Mouse (Mus musculus) liver (tissue): ENCODE measurements around the gene Carmil1.
"Not testable (repeated sequence)": the region's sequence is repeated elsewhere in the genome, so short reads cannot be mapped to it uniquely, and the experiment has no call there.

Experiments
- DNase-seq: peaks from one replicate; pipeline ENCODE4 v3.0.0-alpha.2; 2020; ENCODE audit warnings: mixed read lengths

Carmil1 gene

GRCm38 (mm10) chr13:24148549-24148948 lies 132.0 kb downstream of the Carmil1 start:
- DNase-seq: no peak

- DNase-seq: no peak
Observed at GRCm38 (mm10) chr13:24147006-24147405, 133.6 kb downstream of the Carmil1 start.

DNA sequence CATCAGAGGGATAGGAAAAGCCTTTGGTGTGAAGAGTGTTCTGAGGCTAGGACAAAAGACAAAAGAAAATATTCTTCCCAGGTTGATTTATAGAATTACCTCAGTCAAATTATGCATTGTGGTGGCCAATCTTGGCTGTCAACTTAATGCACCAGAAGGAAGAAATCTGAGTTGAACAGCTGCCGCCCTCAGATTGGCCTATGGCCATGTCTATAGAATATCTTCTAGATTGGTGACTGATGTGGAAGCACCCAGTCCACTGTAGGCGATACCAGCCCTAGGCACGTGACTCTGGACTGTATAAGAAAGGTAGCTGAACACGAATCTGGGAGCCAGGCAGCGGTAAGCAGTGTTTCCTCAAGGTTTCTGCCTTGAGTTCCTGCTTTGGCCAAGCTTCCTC lies 134.1 kb downstream of the Carmil1 start:
- no peak for DNase-seq

- no peak for DNase-seq
Observed at GRCm38 (mm10) chr13:24144858-24145257, 135.7 kb downstream of the Carmil1 start.

GRCm38 (mm10) chr13:24144141-24144540 lies 136.5 kb downstream of the Carmil1 start:
- no peak for DNase-seq

DNA sequence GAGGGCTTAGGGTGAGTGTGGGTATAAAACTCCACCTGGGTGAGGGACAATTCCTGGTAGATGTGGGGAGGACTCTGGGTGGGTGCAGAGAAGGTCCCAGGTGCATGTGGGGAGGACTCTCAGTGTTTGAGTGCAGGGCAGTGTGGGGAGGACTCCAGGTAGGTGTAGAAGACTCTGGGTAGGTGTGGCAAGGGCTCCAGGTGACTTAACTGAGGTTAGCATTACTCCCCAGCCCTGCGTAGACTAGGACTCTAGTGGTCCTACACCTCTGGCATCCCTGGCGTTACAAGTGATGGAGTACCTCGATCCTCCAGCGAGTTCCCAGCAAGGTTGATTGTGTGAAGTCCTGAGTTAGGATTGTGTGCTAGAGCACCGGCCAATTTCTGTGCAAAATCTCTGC lies 143.8 kb downstream of the Carmil1 start:
- DNase-seq: no peak

DNA sequence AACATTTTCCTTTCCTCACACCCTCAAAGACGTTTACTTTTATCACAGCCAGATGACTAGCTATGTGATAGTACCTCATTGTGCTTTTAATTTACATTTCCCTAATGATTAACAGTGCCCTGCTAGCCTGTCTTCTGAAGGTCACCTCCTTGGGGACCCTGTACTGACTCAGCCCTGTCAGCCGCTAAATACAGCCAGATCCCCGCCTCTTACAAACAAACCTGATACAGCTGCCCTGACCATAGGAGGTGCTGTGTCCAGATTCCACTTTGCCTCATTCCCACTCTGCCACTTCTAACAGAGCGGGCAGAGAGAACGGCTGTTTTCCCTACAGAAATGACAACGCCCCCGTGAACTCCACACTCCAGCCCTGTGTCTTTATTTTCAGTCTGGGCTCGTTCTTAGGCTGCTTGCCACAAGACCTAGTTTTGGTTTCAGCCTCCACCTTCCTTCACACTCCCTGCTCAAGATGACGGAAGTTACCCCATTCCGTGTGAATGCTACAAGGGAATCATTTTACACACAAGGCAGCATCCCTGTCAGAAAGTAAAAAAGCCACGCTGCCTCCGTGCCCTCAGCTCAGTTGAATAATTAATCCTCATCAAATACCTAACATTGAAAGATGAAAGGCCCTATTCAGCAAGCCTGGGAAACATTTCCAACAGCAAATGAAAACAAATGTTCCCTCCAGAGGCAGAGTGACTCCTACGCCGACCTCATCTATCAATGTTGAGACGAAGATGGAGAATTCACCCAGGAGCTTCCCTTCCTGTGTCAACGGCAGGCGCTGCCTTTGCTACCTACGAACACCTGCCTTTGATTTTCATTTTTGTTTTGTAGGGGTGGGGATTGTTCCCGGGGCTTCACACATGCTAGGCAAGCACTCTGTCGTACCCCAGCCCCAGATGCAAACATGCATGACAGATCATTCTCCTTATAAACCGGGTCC lies 145.0 kb downstream of the Carmil1 start:
- DNase-seq: peak; percentile 16

DNA sequence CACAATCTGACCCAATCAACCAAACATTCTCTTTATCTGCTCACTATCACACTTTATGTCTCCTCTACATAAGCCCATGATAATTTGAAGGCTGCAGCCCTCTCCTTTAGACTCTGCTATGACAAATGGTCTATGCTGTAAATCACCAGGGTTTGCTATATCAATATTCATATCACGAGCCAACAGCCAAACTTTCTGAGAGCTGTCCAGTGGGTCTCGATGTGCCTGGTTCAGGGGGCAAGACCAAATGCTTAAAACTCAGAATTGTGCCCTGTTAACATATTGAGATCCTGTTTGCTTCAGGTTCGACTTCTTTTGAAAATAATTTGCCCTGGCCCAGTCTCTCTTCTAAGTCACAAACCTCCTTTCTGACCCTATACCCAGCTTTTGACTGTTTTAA lies 147.7 kb downstream of the Carmil1 start:
- DNase-seq: no peak

- no peak for DNase-seq
Observed at GRCm38 (mm10) chr13:24131319-24131718, 149.3 kb downstream of the Carmil1 start.

DNA sequence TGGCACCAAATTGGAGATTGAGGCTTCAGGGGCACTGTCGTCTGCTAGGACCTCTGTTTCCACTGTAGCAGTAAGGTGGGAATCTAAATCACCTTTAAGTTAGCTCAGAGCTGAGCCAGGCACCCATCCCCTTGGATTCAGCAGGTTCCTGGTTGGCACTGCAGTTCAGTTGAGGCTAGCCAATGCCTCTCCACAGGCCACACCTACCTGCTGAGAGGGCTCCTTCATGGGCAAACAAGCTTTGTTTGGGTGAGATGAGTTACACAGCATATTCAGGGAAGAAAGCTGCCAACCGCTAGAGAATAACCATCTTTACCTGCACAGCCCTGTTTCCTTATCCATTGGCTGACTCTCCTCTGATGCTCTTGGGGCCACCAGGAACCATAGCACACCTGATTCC lies 149.9 kb downstream of the Carmil1 start:
- DNase-seq: no peak

- no peak for DNase-seq
Observed at GRCm38 (mm10) chr13:24128731-24129130, 151.9 kb downstream of the Carmil1 start.

DNA sequence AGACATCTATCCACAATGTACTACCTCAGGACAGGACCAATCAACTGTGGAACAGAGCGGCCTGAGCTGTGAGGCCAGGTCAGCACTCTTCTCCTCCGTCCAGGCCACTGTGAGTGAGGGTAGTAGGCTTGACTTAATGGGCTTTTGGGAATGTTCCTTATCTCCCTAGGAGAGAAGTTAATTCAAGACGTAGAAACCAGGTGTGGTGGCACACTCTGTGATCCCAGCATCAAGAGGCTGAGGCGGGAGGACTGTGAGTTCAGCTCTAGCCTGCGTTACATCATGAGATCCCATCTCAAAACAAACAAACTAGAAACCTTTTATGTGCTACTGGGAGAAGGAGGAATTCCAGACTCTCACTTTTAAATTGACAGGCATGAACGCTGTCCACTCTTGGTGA lies 154.7 kb downstream of the Carmil1 start:
- no peak for DNase-seq

DNA sequence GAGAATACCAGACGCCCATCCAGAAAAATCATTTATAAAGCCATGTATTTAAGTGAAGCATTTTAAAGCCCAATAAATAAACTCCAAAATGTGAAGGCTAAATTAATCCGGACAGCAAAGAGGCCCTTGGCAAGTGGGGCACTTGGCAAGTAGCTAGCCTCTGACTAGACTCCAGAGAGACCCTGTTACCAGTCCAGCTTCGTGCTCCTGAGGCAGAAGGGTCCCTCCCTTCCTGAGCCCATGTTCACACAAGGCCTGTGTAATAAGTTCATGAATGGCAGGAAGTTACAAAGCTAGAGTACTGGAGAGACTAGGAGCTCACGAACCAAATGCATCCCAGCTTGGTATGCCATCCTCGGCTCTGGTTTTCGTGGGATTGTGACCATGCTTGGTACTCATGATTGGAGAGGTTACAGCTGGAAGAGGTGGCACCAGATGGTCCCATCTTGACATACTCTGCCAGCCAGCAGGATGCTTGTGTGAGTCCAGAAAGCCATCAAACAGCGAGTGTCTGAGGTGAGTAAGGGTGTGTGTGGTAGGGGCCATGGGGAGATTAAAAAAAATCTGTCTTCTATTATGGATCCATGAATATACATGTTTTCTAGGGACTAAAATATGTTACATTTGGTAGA lies 163.3 kb downstream of the Carmil1 start:
- no peak for DNase-seq

DNA sequence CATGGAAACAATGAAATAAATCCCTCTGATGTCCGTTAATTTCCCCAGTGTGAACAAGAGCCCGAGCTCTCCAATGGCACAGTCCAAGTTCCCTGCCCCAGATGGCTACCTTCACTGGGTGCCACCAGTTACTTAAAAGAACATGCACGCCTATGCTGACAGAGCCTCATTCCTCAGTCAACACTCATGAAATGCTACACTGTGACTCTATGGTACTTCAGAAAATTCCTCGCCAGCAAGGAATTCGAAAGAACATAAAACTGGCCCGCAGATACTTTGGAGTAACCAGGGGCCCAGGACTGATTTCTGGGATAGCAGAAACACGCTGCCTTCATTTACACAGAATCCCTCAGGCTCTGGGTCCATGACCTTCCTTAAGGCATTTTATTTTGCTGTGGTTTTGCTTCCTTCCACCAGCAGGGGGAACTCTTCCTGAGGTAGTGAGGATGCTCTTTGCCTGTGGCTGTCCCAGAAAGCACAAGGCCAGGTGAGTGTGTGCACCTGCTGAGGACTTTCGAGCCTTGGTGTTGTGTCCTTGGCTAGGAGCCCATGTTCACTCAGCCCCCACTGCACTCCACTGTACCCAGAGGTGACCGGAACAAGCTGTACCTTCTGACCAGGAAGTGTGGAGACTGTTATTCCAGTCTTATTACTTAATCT lies 167.8 kb downstream of the Carmil1 start:
- DNase-seq: peak; percentile 69

- no peak for DNase-seq
Observed at GRCm38 (mm10) chr13:24110329-24110728, 170.3 kb downstream of the Carmil1 start.

- DNase-seq: no peak
Observed at GRCm38 (mm10) chr13:24108282-24108681, 172.3 kb downstream of the Carmil1 start.

- no peak for DNase-seq
Observed at GRCm38 (mm10) chr13:24107058-24107457, 173.5 kb downstream of the Carmil1 start.

GRCm38 (mm10) chr13:24105838-24106237 lies 174.8 kb downstream of the Carmil1 start:
- no peak for DNase-seq

GRCm38 (mm10) chr13:24105340-24105669 lies 175.3 kb downstream of the Carmil1 start:
- no peak for DNase-seq

- DNase-seq: not testable (repeated sequence)
Observed at GRCm38 (mm10) chr13:24104611-24105339, 175.8 kb downstream of the Carmil1 start.

- no peak for DNase-seq
Observed at GRCm38 (mm10) chr13:24104016-24104415, 176.6 kb downstream of the Carmil1 start.

- DNase-seq: no peak
Observed at GRCm38 (mm10) chr13:24103152-24103551, 177.4 kb downstream of the Carmil1 start.

DNA sequence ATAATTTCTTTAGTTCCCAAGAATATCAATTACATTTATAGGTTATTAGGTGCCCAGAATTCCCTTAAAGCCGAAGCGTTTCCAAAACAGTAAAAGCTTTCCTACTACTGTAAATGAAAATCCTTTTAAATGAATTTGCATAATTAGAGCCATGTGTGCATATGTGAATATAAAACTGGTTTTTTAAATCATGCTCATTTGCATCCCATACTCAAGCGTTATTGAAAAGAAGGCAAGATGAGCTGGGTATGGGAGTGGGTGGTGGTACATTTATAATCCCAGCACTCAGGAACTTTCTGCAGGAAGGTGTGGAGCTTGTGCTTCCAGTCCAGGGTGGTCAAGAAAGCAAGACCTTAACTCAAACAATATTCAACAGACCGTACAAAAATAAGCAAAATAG lies 178.3 kb downstream of the Carmil1 start:
- DNase-seq: no peak
